Mouse (Mus musculus): ENCODE measurements at regions not wholly inside any gene's neighbourhood (a gene's known extent, or its start where the extent isn't known, plus 50 kb on each side); places are given as distances from the start of the nearest gene placed in this dataset.

DNA sequence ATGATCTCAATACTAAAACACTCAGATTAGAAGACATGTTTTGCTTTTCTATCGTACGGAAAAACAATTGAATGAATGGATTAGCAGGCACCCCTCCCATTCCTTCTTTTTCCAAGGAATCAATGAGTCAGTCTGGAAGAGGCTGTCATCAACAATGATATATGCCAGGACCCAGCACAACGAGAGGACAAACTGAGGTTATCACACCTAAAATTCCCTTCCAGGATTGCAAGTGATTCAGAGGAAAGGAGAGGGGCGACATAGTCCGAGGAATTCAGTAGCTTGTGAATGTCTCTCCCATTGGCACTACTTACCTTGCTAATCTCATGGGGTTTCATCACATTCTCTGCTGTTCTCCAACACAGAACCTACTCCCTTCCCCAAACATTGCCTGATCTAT lies 620.1 kb upstream of the Mpdz start:
- Histone ChIP-seq H3K4me3 (replicated peaks; ENCODE audit: extremely low read depth, low read depth, low read length) (no peak overlapping the region), H3K4me1 (ENCODE audit: control insufficient read depth, insufficient read depth, low read length) (no peaks in the 10 kb centered on the region)
- 72% methylated on average over 5 of the region's 5 CpGs for WGBS
- no peak for DNase-seq
- TF ChIP-seq CTCF (IDR thresholded peaks at IDR 0.05; ENCODE audit: insufficient read depth, low read length) (no peak), POLR2A (IDR thresholded peaks at IDR 0.05; ENCODE audit: borderline replicate concordance, extremely low read depth, low read depth, low read length) (no peak)

DNA sequence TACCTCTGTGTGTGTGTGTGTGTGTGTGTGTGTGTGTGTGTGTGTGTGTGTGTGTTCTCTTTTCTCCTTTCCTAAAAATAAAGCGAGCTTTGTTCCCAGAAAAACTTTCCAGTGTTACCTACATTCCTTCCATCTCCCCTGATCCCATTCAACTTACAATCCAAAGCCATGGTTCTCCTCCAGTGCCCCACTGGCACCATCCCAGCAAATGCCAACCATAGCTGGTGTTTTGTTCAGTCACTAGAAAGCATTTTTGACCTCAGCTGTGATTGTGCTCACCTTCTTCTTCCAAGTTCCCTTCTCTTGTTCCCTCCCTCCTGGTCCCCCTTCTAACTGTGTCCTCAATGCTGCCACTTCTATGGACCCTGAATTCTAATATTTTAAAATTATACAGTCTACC lies 614.1 kb upstream of the Mpdz start:
- TF ChIP-seq CTCF (IDR thresholded peaks at IDR 0.05; ENCODE audit: insufficient read depth, low read length) (no peak), POLR2A (IDR thresholded peaks at IDR 0.05; ENCODE audit: borderline replicate concordance, extremely low read depth, low read depth, low read length) (no peak)
- no peaks in the 10 kb centered on the region for H3K4me1 ChIP-seq (ENCODE audit: control insufficient read depth, insufficient read depth, low read length)
- no peak overlapping the region for H3K4me3 ChIP-seq (replicated peaks; ENCODE audit: extremely low read depth, low read depth, low read length)
- no peak for DNase-seq
- WGBS, result 83% methylated on average over 1 of the region's 1 CpGs

DNA sequence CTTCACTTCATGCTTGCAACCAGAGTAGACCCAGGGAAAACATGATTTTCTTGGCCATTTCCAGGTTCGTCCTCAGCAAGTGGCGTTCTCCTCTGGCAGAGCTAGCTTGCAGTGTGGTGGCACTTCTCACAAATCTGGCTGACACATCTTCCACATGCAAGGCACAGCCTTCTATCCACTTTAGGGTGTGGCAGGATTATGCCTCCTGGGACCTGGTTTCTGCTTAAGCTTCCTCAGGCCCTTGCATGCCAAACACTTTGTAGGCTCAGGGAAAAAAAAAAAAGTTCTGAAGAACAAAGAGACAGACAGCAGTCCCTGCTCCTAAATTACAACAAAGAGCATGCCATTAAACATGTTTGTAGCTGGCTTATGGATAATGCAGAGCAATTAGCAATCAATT lies 605.6 kb upstream of the Mpdz start:
- TF ChIP-seq CTCF (IDR thresholded peaks at IDR 0.05; ENCODE audit: insufficient read depth, low read length), result no peak
- TF ChIP-seq POLR2A (IDR thresholded peaks at IDR 0.05; ENCODE audit: borderline replicate concordance, extremely low read depth, low read depth, low read length), result no peak
- no peak for DNase-seq
- Histone ChIP-seq H3K4me3 (replicated peaks; ENCODE audit: extremely low read depth, low read depth, low read length) (no peak overlapping the region), H3K4me1 (ENCODE audit: control insufficient read depth, insufficient read depth, low read length) (no peaks in the 10 kb centered on the region)
- 94% methylated on average over 2 of the region's 2 CpGs for WGBS

DNA sequence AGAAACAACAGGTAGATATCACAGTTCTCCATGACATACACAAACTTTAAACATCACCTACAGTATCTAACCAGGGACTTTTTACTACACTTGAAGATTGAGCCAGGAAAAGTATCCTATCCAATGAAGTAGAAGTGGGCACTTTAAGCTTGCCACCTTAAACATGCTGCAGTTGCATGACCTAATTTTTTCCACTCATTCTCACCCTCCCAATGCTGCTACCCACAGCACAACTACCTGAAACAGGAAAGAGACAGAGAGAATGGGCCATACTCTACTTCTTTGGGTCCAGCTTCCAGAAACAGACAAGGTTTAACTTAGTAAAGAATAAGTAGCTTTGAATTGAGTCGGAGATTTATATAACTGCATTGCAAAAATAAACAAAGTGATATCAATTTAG lies 594.9 kb upstream of the Mpdz start:
- H3K4me1 ChIP-seq (ENCODE audit: control insufficient read depth, insufficient read depth, low read length), result no peaks in the 10 kb centered on the region
- WGBS, result 66% methylated on average over 1 of the region's 1 CpGs
- no peak overlapping the region for H3K4me3 ChIP-seq (replicated peaks; ENCODE audit: extremely low read depth, low read depth, low read length)
- TF ChIP-seq CTCF (IDR thresholded peaks at IDR 0.05; ENCODE audit: insufficient read depth, low read length) (no peak), POLR2A (IDR thresholded peaks at IDR 0.05; ENCODE audit: borderline replicate concordance, extremely low read depth, low read depth, low read length) (no peak)
- DNase-seq, result no peak

DNA sequence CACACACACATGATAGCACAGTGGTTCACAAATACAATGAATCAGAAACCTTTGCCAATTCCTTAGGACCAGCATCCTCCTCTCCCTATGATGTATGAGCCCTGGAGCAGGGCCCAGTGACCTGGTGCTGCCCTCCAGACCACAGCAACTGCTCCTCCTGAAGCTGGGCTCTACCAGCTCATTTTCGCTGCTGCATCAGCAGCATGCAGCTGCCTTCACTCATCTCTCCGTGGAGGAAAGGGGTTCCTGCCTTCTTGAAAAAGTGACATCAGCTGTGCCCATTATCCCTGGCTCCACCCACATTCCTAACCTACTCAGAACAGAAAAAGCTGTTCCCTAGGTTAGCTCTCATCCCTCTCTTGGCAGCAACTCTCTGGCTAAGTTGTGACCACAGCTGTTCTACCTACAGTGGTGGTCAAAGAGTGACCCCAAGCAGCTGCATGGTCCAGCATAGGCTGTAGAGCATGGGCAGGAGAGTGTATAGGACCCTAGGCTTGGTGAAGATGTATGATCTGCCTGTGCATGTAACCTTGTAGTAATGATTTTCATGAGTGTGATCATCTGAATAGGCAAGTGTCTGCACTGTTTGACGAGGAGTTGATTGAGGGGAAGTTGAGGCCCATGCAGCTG lies 592.6 kb upstream of the Mpdz start:
- H3K4me3 ChIP-seq (replicated peaks; ENCODE audit: extremely low read depth, low read depth, low read length), result no peak overlapping the region
- 44% methylated on average over 3 of the region's 3 CpGs for WGBS
- TF ChIP-seq POLR2A (IDR thresholded peaks at IDR 0.05; ENCODE audit: borderline replicate concordance, extremely low read depth, low read depth, low read length) (no peak), CTCF (IDR thresholded peaks at IDR 0.05; ENCODE audit: insufficient read depth, low read length) (no peak)
- H3K4me1 ChIP-seq (ENCODE audit: control insufficient read depth, insufficient read depth, low read length), result no peaks in the 10 kb centered on the region
- no peak for DNase-seq

DNA sequence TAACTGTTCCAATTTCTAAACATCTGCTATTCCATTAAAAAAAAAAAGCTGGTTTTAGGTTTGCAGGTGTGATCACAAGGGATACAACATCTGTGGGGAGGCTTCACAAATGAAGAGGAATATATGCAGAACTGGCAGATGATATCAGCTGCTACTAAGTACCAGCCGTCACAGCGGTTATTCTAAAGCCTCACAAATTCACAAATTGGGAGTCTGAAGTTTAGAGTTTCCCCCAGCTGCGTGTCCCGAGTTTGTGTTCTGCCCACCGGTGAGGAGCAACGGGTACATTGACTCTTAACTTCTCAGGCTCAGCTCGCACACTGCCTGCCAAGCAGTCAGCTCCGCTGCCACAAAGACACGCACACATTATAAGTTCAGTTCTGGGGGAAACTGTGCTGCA lies 586.6 kb upstream of the Mpdz start:
- WGBS, result 92% methylated on average over 9 of the region's 9 CpGs
- Histone ChIP-seq H3K4me3 (replicated peaks; ENCODE audit: extremely low read depth, low read depth, low read length) (no peak overlapping the region), H3K4me1 (ENCODE audit: control insufficient read depth, insufficient read depth, low read length) (no peaks in the 10 kb centered on the region)
- DNase-seq, result no peak
- no peak for TF ChIP-seq CTCF (IDR thresholded peaks at IDR 0.05; ENCODE audit: insufficient read depth, low read length)
- no peak for TF ChIP-seq POLR2A (IDR thresholded peaks at IDR 0.05; ENCODE audit: borderline replicate concordance, extremely low read depth, low read depth, low read length)

DNA sequence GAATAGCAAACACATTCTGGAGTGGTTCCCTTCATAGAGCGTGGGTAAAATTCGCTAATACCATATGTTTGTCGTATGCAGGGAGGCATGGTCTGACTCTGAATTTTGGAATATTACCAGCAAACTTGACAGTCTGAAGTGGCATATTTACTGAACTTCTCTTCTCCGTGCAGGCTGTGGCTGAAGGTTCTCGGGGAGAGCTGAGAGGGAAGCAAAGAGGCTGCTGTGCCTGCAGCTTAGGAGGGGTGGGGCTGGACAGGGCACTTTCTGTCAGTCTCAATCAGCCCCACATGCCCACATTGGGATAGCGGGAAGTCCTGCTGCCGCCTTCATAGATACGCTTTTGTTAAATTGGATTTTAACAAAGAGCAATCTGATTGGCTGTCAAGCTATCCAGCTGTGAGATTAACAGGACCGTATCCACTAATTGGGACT lies 584.8 kb upstream of the Mpdz start:
- 64% methylated on average over 9 of the region's 9 CpGs for WGBS

DNA sequence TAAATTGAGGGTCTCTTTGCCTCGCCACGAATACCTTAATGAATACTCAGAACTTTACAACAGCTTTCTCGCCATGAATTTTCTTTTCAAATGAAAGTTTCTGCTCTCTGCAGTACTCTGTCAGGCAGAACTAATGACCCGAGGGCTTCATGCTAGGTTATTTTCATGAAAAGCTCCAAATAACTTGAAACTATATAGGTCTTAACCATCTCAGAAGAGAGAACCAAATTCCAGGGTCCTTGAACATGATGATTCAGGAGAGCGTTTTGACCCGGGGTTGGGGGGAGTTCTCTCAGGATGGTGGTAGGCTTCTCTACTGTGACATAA lies 558.8 kb upstream of the Mpdz start:
- DNase-seq, result no peak
- 88% methylated on average over 6 of the region's 6 CpGs for WGBS
- no peaks in the 10 kb centered on the region for H3K4me1 ChIP-seq (ENCODE audit: control insufficient read depth, insufficient read depth, low read length)
- H3K4me3 ChIP-seq (replicated peaks; ENCODE audit: extremely low read depth, low read depth, low read length), result no peak overlapping the region
- no peak for TF ChIP-seq POLR2A (IDR thresholded peaks at IDR 0.05; ENCODE audit: borderline replicate concordance, extremely low read depth, low read depth, low read length)
- no peak for TF ChIP-seq CTCF (IDR thresholded peaks at IDR 0.05; ENCODE audit: insufficient read depth, low read length)

More for the DNA sequence above, 584.8 kb upstream of the Mpdz start:
- TF ChIP-seq CTCF (IDR thresholded peaks at IDR 0.05; ENCODE audit: insufficient read depth, low read length) (no peak), POLR2A (IDR thresholded peaks at IDR 0.05; ENCODE audit: borderline replicate concordance, extremely low read depth, low read depth, low read length) (no peak)
- Histone ChIP-seq H3K4me1 (ENCODE audit: control insufficient read depth, insufficient read depth, low read length) (no peaks in the 10 kb centered on the region), H3K4me3 (replicated peaks; ENCODE audit: extremely low read depth, low read depth, low read length) (no peak overlapping the region)
- DNase-seq, result no peak

DNA sequence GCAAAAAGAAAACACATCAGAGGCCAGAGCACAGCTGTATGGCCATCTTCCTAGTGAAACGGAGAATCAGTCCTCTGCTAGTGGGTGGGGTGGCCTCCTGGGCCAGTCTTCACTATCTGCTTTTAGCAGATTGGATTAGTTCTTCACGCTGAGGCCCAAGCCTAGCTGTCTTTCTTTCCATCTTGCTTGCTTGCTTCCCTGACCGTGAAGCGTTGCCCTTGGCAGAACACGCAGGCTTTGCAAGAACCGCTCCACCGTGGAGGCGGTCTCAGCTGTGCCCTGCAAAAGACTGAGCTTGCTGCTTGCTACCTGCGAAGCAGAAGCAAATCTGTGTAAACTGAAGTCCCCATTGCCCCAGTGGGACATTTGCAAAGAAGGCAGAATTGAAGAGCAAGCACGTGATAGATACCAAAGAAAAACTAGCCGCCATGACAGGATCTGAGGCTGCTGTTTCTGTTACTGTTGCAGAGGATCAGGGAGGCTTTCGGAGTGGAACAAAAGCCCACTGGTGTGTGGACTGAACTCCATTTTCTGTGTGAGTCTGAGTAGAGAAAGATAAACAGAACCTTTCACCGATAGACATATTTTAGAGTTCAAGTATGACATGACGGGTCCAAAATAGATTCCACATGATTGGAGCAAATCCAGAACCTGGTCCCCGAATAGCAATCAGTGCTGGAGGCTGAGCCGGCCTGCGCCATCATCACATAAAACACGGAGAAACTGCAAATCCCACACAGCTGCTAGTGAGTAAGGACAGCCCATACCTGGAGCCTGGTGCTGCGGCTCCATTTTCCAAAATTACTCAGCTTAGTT lies 558.2 kb upstream of the Mpdz start:
- TF ChIP-seq CTCF (IDR thresholded peaks at IDR 0.05; ENCODE audit: insufficient read depth, low read length) (no peak), POLR2A (IDR thresholded peaks at IDR 0.05; ENCODE audit: borderline replicate concordance, extremely low read depth, low read depth, low read length) (no peak)
- DNase-seq, result no peak
- no peaks in the 10 kb centered on the region for H3K4me1 ChIP-seq (ENCODE audit: control insufficient read depth, insufficient read depth, low read length)
- H3K4me3 ChIP-seq (replicated peaks; ENCODE audit: extremely low read depth, low read depth, low read length), result no peak overlapping the region
- 80% methylated on average over 19 of the region's 19 CpGs for WGBS
